Mouse (Mus musculus) kidney, postnatal 4 days (tissue): Measurements from ENCODE around the gene Pja2.
"Not testable (repeated sequence)": the region's sequence is repeated elsewhere in the genome, so short reads cannot be mapped to it uniquely, and the experiment has no call there.

Experiments used
- DNase-seq, 2 experiments: peaks; one replicate each; pipeline ENCODE4 v3.0.0; 2021; ENCODE audit warnings: mixed read lengths in 2 of 2

The Pja2 gene

DNA sequence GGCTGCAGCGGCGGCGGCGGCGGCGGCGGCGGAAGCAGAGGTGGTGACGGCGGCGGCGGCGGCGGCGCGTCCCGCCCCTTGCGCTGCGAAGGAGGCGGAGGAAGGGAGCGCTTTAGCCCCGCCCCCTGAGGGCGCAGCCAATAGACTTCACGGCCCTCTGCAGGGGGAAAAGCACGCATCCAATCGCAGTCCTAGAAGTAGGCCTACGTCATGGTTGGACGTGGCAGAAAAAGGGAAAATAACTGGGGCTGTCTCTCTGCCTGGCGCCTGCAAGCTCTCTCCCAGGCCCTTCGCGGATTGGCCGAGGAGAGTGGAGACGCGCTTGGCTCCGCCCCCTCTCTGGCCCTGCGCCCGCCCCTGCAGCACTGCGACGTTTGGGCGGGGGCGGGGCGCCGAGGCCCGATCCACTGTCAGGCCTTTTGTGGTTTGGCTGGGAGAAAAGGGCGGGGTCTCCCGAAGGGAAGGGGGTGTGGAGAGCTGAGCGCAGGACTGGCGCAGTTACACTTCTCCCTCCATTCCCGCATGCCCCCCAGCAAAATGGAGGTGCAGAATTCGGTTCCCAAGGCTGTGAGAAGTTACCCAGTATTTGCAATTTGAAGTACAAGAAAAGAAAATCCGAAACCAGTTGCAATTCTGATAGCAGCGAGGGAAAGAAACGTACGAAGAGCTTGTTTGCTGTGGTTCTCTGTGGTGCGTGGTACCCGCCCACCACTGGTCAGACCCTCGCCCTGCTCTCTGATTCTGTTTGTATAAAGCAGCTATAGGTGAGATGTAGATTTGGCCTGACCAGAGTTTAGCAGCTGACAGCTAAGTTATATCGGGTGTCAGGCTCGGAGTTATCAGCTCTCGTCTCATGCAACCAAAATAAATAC is at the start of gene Pja2:
TSS of gene Pja2 (minus strand) at position 19 of the 872 bp plus-strand sequence.
- DNase-seq, result peak; percentile 100

DNA sequence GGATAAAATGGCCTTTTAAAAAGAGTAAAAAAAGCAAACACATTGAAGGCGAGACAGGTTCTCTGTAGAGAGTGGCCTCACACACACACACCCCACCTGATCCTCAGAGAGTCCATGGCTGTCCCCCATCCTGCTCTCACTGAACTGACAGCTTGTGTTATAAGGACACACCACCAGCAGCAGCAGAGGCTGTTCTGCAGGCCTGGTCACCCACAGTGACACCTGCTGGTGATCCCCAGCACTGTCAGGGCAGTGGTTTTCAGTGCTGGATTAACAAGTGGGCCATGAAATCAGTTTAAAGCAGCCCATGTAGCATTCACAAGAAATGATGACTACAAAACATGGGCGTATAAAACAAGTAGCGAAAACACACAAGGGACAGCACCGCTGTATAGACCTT is 43.6 kb upstream of the Pja2 start:
- peak; percentile 83 to 85 for DNase-seq

DNA sequence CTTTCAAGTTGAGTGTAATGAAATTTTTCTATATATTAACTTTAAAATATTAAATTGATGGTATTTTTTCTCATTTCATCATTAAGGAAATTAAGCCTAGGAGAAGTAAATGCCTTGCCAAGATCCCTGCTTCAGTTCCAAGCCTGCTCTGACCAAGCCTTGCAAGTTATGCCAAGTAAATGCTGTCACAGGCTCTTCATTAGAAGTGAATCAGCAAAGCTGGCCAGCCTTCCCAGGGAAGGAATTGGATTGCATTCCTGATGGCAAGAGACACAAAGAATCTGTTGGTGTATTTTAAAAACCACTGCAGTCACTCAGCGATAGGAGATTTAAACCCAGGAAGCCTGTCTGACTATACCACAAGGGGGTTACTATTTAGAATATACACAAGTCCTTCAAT is 32.0 kb upstream of the Pja2 start:
- DNase-seq, result no peak

DNA sequence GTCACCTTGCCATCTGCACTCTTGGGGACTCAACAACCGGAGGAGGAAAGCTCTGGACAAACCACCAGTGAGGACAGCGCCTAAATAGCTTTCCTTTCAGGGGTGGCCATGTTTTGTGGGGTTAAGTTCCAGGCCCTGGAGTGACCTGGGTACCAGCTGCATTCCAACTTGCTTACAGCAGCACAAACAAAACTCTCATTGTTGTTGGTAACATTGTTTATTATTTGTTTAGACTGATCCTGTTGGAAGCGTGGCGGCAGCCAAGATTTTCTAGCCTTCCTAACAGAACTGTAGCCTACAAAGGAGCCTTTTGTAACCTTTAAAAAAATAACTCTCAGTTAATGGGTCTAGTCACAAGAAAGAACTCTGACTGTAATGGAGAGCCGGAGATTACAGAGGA is 30.9 kb upstream of the Pja2 start:
- no peak for DNase-seq

GRCm38 (mm10) chr17:64361911-64362425 is 30.3 kb upstream of the Pja2 start:
- no peak for DNase-seq

GRCm38 (mm10) chr17:64353940-64354339 is 22.2 kb upstream of the Pja2 start:
- no peak for DNase-seq

DNA sequence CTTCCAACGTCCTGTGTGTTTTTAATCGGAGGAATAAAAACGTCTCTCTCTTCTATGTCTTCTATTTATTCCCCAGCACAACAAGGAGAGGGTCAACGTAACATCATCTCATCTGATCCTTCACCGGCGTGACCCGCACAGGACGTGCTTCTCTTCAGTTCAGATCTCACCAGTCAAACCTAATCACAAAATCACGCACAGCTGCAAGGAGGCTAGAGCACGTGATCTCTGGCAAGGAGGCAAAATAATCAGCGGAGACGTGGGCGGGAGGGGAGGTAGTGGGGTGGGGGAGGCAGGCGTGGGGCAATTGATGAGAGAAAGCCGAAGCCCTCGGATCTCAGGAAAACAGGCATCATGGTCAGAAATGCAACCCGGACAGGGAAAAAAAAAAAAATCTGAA is 14.4 kb upstream of the Pja2 start:
- DNase-seq, result peak in 1 of 2 experiments; percentile 22

- no peak for DNase-seq
Observed at GRCm38 (mm10) chr17:64344576-64345172, 13.0 kb upstream of the Pja2 start.

- DNase-seq, result no peak
Observed at GRCm38 (mm10) chr17:64341698-64342097, 10.0 kb upstream of the Pja2 start.

DNA sequence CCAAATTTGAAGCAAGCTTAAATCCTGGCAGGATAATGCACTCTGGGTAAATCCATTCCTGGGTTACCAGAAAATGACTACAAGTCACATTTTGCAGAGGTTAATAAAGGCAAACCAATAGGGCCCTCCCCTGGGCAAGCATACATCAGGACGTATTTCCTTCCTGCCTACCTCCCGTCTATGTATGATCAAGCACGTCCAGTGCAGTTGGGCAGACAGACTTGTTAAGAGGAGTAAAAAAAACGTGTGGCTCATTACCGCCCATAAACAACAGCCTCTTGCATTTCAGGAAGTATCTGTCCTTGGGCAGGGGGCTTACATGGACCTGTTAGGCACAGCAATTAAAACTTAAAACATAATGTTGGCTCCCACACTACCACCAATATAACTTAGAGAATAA is 8.0 kb upstream of the Pja2 start:
- DNase-seq, result no peak

GRCm38 (mm10) chr17:64337220-64337619 is 5.5 kb upstream of the Pja2 start:
- DNase-seq, result no peak

DNA sequence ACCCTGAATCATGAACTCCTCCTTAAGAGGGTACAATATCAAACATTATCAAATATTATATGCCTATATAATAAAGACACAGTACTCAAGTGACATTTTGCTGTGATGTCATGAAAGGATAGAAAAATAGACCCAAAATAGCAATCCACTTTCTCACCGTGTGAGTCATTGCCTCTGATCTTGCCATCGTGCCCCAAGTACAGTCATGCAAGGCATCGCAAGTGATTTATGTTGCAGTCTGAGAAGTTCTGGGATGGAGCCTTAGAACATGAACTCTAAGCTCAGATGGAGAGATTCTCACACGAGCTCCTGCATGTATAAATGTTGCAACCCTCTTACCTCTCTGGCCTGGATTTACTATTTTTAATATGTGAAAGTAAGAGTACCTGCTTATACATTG is 2.2 kb upstream of the Pja2 start:
- DNase-seq, result no peak

DNA sequence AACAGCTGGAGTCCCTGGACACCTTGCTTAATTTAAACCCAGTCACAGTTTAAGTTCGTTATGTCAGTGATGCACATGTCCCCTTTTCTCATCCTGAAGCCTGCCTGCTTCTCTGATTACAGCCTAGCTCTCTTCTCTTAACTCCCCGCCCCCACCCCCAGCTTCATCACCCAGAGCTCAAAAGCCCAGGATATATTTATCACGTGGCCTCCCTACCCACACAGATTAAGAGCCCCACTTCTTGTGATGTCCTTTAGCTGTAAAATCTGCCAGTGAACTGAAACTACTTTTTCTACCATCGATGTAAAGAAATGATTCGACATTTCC is 1.0 kb upstream of the Pja2 start:
- DNase-seq, result no peak

GRCm38 (mm10) chr17:64331291-64331897 is 322 bp downstream of the Pja2 start:
- no peak for DNase-seq

- no peak for DNase-seq
Observed at GRCm38 (mm10) chr17:64330885-64331284, 831 bp downstream of the Pja2 start.

DNA sequence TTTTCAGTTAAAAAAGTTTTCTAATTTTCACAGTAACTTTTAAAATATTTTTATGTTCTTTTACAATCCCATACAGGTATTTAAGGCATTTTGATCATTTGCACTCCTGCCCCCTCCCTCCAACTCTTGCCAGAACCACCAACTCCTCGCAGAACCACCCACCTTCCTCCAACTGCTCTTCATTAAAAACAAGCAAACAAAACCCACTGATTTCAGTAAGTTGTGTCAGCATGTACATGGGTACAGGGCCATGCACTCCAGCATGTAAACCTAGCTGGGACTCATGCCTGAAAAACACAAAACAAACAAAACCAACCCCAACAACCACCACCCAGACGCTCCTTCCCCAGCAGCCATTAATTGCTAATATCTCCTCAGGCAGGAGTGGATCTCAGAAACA is 7.2 kb downstream of the Pja2 start:
- DNase-seq, result no peak

DNA sequence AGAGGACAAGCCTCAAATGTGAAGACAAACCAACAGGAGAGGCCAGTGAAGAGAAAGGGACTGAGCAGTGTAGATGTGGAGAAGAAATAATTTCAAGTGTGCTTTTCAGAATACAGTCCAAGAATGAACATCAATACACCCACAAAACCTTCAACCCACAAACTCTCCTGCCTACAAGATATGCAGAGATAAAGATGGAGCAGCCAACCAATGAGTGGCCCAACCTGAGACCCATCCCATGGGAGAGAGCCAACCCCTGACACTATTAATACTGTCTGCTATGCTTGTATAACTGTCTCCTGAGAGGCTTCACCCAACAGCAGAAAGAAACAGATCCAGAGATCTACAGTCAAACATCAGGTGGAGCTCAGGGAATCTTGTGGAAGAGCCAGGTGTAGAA is 16.3 kb downstream of the Pja2 start:
- no peak for DNase-seq

- not testable (repeated sequence) for DNase-seq
Observed at GRCm38 (mm10) chr17:64314523-64314922, 17.2 kb downstream of the Pja2 start.

GRCm38 (mm10) chr17:64297628-64298027 is 34.1 kb downstream of the Pja2 start:
- DNase-seq, result no peak

DNA sequence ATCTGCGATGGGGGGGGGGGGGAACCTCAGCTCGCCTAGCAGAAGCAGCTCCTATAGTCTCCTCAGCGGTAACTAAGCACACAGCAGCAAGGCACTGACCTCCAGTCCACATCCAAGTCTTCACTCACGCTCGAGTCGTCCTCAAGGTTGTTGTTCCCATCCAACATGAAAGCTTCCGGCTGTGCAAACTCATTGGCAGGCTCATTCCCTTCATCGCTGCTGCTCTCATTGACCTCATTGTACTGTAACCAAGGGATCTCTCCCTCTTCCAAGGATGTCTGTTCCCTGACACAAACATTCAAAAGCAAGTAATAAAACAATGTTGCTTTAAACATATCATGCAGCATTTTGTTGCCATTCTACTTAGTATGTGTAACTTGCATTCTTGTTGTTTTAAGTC is 39.0 kb downstream of the Pja2 start:
- DNase-seq, result no peak

DNA sequence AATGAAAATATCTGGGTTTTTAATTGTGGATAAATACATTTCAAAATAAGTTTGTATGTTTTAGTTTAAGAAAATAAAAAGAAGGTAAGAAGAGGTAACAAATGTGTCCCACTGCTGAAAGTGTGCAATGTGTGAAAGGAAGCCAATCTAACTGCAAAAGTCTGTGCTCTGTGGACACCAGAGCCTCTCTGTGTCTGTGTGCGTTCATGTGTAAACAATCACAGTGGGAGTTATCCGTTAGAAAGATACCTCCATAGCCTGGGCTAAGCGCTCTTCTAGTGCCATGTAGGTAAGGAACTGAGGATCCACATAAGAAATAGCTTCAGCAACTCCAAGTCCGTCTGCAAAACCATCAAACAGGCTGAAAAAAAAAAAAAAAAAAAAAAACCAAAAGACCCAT is 42.0 kb downstream of the Pja2 start:
- no peak for DNase-seq

GRCm38 (mm10) chr17:64288000-64288399 is 43.7 kb downstream of the Pja2 start:
- DNase-seq, result no peak

DNA sequence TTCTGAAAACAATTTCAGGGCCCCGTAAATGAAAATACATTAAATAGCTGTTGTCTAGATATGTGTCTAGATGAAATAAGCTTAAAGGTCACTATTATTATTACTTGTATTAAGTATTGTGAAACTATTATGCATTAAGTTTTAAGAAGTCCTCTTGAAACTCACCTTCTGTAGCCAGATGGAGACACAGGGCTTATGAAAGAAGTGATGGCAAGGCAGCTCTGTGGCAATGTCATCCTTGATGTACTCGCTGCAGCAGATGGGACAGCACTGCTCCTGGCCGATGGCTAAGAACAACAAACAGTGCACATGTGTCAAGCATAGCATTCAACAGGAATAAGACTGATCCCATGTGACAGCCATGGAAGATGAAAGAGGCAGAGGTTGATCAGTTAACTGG is 44.9 kb downstream of the Pja2 start:
- DNase-seq, result no peak

DNA sequence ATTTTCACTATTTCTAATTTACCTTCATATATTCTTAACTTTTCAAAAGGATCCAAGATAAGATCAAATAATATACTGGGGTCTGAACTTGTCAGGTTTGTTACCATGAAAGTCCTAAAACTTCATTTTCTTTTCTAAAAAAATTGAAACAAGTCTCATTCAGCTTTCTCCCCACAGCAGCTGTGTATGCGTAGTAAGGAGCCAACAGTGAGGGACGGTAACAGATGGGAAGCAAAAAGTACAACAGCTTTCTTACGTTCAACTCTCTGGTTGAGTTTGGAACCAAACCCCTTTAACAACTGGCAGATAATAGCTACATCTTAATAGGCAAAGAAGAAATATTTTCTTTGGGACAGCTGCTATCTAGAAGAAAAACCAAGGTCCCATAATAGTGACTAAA is 50.3 kb downstream of the Pja2 start:
- DNase-seq, result not testable (repeated sequence)
